Mouse (Mus musculus): ENCODE data around the gene Spdl1. TPM values are rescaled to one million over a fixed set of nuclear protein-coding genes. Genes with fewer than 3 reads are reported as not detected.
A peak's percentile ranks its signal among the peaks of the same experiment; 100 is the strongest.

Gene Spdl1
- total RNA-seq, 2 experiments from 2014 or later: 0.23 to 0.35 TPM

GRCm38 (mm10) chr11:34796097-34796496, 37.3 kb downstream of the Spdl1 start:
- H3K4me3 ChIP-seq: no peak overlapping the region
- no peak for DNase-seq (ENCODE audit: extremely low spot score in 1 of 2, low spot score in 2 of 2)
- TF ChIP-seq CTCF (IDR thresholded peaks at IDR 0.05): peak; percentile 56
- intact Hi-C loops (cut with DNase I): loop anchor here (5.0 kb wide), 1 partner anchor 569 kb away; no protein-coding TSS in a partner anchor
- H3K27ac ChIP-seq: no peak overlapping the region

- no peak for DNase-seq (ENCODE audit: extremely low spot score in 1 of 2, low spot score in 2 of 2)
- Histone ChIP-seq H3K4me3 (no peak overlapping the region), H3K27ac (no peak overlapping the region)
- intact Hi-C loops (cut with DNase I): loop anchor here (5.0 kb wide), 1 partner anchor 60 kb away; no protein-coding TSS in a partner anchor
- no peak for TF ChIP-seq CTCF (IDR thresholded peaks at IDR 0.05)
These were observed 41.6 kb downstream of the Spdl1 start for GRCm38 (mm10) chr11:34791872-34792271.

GRCm38 (mm10) chr11:34784864-34785263, 48.6 kb downstream of the Spdl1 start:
- H3K4me3 ChIP-seq: no peak overlapping the region
- DNase-seq (ENCODE audit: extremely low spot score in 1 of 2, low spot score in 2 of 2): no peak
- TF ChIP-seq CTCF (IDR thresholded peaks at IDR 0.05): no peak
- intact Hi-C loops (cut with DNase I): no loop called here
- no peak overlapping the region for H3K27ac ChIP-seq

- no peak for DNase-seq (ENCODE audit: extremely low spot score in 1 of 2, low spot score in 2 of 2)
- Histone ChIP-seq H3K4me3 (no peak within 1 kb of the TSS), H3K27ac (no peak within 1 kb of the TSS)
- intact Hi-C loops (cut with DNase I): no loop called here
- TF ChIP-seq CTCF (IDR thresholded peaks at IDR 0.05): no peak
These were observed 49.8 kb downstream of the Spdl1 start, which contains the start of gene Dock2 for GRCm38 (mm10) chr11:34783587-34784043. TSS of gene Dock2 (minus strand) at chr11:34783892.

GRCm38 (mm10) chr11:34782516-34783430, 50.7 kb downstream of the Spdl1 start:
- no peak for TF ChIP-seq CTCF (IDR thresholded peaks at IDR 0.05)
- DNase-seq (ENCODE audit: extremely low spot score in 1 of 2, low spot score in 2 of 2): no peak
- no peak overlapping the region for H3K4me3 ChIP-seq
- no peak overlapping the region for H3K27ac ChIP-seq
- intact Hi-C loops (cut with DNase I): no loop called here

- Histone ChIP-seq H3K27ac (no peak overlapping the region), H3K4me3 (no peak overlapping the region)
- intact Hi-C loops (cut with DNase I): no loop called here
- no peak for TF ChIP-seq CTCF (IDR thresholded peaks at IDR 0.05)
- no peak for DNase-seq (ENCODE audit: extremely low spot score in 1 of 2, low spot score in 2 of 2)
These were observed 52.7 kb downstream of the Spdl1 start for GRCm38 (mm10) chr11:34780786-34781185.

GRCm38 (mm10) chr11:34779966-34780365, 53.5 kb downstream of the Spdl1 start:
- Histone ChIP-seq H3K27ac (no peak overlapping the region), H3K4me3 (no peak overlapping the region)
- TF ChIP-seq CTCF (IDR thresholded peaks at IDR 0.05): no peak
- no peak for DNase-seq (ENCODE audit: extremely low spot score in 1 of 2, low spot score in 2 of 2)
- intact Hi-C loops (cut with DNase I): no loop called here

GRCm38 (mm10) chr11:34778351-34778750, 55.1 kb downstream of the Spdl1 start:
- Histone ChIP-seq H3K27ac (no peak overlapping the region), H3K4me3 (no peak overlapping the region)
- no peak for TF ChIP-seq CTCF (IDR thresholded peaks at IDR 0.05)
- no peak for DNase-seq (ENCODE audit: extremely low spot score in 1 of 2, low spot score in 2 of 2)
- intact Hi-C loops (cut with DNase I): no loop called here

GRCm38 (mm10) chr11:34777529-34777928, 55.9 kb downstream of the Spdl1 start:
- TF ChIP-seq CTCF (IDR thresholded peaks at IDR 0.05): no peak
- Histone ChIP-seq H3K27ac (no peak overlapping the region), H3K4me3 (no peak overlapping the region)
- DNase-seq (ENCODE audit: extremely low spot score in 1 of 2, low spot score in 2 of 2): no peak
- intact Hi-C loops (cut with DNase I): no loop called here

GRCm38 (mm10) chr11:34776054-34776453, 57.4 kb downstream of the Spdl1 start:
- no peak for DNase-seq (ENCODE audit: extremely low spot score in 1 of 2, low spot score in 2 of 2)
- intact Hi-C loops (cut with DNase I): no loop called here
- Histone ChIP-seq H3K27ac (no peak overlapping the region), H3K4me3 (no peak overlapping the region)
- TF ChIP-seq CTCF (IDR thresholded peaks at IDR 0.05): no peak

GRCm38 (mm10) chr11:34774636-34775035, 58.8 kb downstream of the Spdl1 start:
- Histone ChIP-seq H3K4me3 (no peak overlapping the region), H3K27ac (no peak overlapping the region)
- no peak for DNase-seq (ENCODE audit: extremely low spot score in 1 of 2, low spot score in 2 of 2)
- TF ChIP-seq CTCF (IDR thresholded peaks at IDR 0.05): no peak
- intact Hi-C loops (cut with DNase I): no loop called here

- DNase-seq (ENCODE audit: extremely low spot score in 1 of 2, low spot score in 2 of 2): no peak
- Histone ChIP-seq H3K4me3 (no peak overlapping the region), H3K27ac (no peak overlapping the region)
- intact Hi-C loops (cut with DNase I): no loop called here
- TF ChIP-seq CTCF (IDR thresholded peaks at IDR 0.05): no peak
These were observed 60.0 kb downstream of the Spdl1 start for GRCm38 (mm10) chr11:34773304-34773895.

Measured in left cerebral cortex, adult 2 months (tissue).